Mouse (Mus musculus) splenic B cell, adult 2 months (primary cell): Measurements from ENCODE around the gene Alpl.

Experiments
- DNase-seq: peaks from one replicate; pipeline ENCODE4 v3.0.0-alpha.2; 2011; ENCODE audit warnings: low read depth, low spot score
- H3K27me3 ChIP-seq: 2 replicates; pipeline ENCODE4 v1.6.1; 2012; ENCODE audit warnings: mild to moderate bottlenecking, low read length, moderate library complexity, mixed read lengths; ENCODE audit not compliant: control insufficient read depth, poor library complexity, insufficient read depth, severe bottlenecking
- H3K36me3 ChIP-seq: 2 replicates; pipeline ENCODE4 v1.6.1; 2012; ENCODE audit warnings: mild to moderate bottlenecking, low read length, moderate library complexity, mixed read lengths; ENCODE audit not compliant: control insufficient read depth, poor library complexity, insufficient read depth, severe bottlenecking

Gene Alpl

GRCm38 (mm10) chr4:137787589-137788289 lies 8.4 kb downstream of the Alpl start:
- no peaks in the 10 kb centered on the region for H3K27me3 ChIP-seq
- DNase-seq, result no peak
- no peaks in the 10 kb centered on the region for H3K36me3 ChIP-seq

DNA sequence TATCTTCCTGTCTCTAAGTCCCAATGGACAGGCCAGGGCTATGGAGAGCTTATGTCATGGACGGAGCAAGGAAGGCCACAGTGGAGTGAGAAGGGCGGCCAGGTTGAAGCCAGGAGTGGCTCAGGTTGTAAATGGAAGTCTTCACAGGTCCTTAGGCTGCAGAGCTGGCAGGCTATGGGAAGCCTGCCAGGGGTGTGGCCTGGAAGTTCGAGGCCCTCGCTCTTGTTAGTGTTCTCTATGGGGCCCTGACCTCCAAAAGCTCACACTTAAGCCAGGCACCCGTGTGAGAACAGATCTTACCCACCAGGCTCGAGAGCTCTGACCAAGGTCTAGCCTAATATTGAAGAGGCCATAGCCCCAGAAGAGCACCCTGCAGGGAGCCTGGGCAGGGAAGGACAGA lies 9.7 kb downstream of the Alpl start:
- no peak for DNase-seq
- Histone ChIP-seq H3K27me3 (no peaks in the 10 kb centered on the region), H3K36me3 (no peaks in the 10 kb centered on the region)

GRCm38 (mm10) chr4:137785270-137785669 lies 10.9 kb downstream of the Alpl start:
- H3K27me3 ChIP-seq, result no peaks in the 10 kb centered on the region
- DNase-seq, result no peak
- H3K36me3 ChIP-seq, result no peaks in the 10 kb centered on the region

- DNase-seq, result no peak
- H3K36me3 ChIP-seq, result no peaks in the 10 kb centered on the region
- H3K27me3 ChIP-seq, result no peaks in the 10 kb centered on the region
Measured at GRCm38 (mm10) chr4:137784741-137785140, 11.4 kb downstream of the Alpl start.

GRCm38 (mm10) chr4:137783541-137784191 lies 12.5 kb downstream of the Alpl start:
- DNase-seq, result no peak
- Histone ChIP-seq H3K36me3 (no peaks in the 10 kb centered on the region), H3K27me3 (no peaks in the 10 kb centered on the region)

- DNase-seq, result no peak
- Histone ChIP-seq H3K27me3 (no peaks in the 10 kb centered on the region), H3K36me3 (no peaks in the 10 kb centered on the region)
Measured at GRCm38 (mm10) chr4:137781949-137782348, 14.2 kb downstream of the Alpl start.

- DNase-seq, result no peak
- no peaks in the 10 kb centered on the region for H3K27me3 ChIP-seq
- H3K36me3 ChIP-seq, result no peaks in the 10 kb centered on the region
Measured at GRCm38 (mm10) chr4:137780986-137781385, 15.2 kb downstream of the Alpl start.

DNA sequence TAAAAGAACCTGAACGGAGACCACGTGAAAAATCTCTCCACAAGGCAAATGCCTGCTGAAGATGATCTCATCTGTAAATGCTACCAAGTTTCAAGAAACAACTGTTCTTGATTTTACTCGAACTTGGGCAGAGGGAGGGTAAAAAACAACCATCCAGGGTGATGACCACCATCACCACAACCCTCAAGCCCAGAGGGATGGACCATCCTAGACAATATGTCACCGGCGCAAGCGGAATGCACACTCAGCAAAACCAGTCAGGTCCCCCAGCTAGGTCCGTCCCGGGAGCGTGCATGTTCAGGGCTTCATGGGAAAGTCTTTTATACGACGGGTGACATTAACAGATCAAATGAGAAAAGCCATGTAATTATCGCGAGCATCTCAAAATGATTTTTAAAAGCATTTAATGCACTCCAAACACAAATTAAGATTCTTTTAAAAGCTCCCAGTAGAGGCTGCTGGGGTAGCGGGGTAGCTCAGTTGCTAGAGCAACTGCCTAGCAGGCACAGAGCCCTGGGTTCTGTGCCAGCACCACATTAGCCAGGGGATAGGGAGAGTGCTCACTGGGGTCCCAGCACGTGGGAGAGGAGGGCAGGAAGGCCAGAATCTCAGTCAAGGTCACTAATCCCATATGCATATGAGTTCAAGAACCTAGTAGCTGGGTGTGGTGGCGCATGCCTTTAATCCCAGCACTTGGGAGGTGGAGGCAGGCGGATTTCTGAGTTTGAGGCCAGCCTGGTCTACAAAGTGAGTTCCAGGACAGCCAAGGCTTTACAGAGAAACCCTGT lies 17.6 kb downstream of the Alpl start:
- H3K27me3 ChIP-seq, result no peaks in the 10 kb centered on the region
- DNase-seq, result no peak
- H3K36me3 ChIP-seq, result no peaks in the 10 kb centered on the region

GRCm38 (mm10) chr4:137777866-137778265 lies 18.3 kb downstream of the Alpl start:
- H3K27me3 ChIP-seq, result no peaks in the 10 kb centered on the region
- DNase-seq, result no peak
- H3K36me3 ChIP-seq, result no peaks in the 10 kb centered on the region

DNA sequence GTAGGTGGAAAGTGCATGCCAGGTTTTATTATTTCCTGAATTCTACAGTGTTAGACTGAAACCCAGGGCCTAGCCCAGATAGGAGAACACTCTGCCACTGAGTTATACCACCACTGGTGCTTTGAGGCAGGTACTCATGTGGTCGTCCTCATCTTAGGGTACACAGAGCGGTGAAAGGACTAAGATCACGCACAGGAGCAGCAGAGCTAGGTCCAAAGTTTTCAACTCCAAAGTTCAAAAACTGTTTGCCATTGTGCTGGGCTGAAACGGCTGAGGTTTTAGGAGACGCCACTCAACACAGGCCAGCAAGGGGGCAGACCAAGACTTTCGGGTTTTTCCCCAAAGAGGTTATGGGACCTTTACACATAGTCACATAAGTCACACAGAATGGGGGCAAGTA lies 21.7 kb downstream of the Alpl start:
- no peaks in the 10 kb centered on the region for H3K36me3 ChIP-seq
- DNase-seq, result no peak

GRCm38 (mm10) chr4:137774013-137774412 lies 22.2 kb downstream of the Alpl start:
- Histone ChIP-seq H3K27me3 (no peaks in the 10 kb centered on the region), H3K36me3 (no peaks in the 10 kb centered on the region)
- peak; percentile 46 for DNase-seq

More for the DNA sequence above, 21.7 kb downstream of the Alpl start:
- no peaks in the 10 kb centered on the region for H3K27me3 ChIP-seq

- no peaks in the 10 kb centered on the region for H3K27me3 ChIP-seq
- no peaks in the 10 kb centered on the region for H3K36me3 ChIP-seq
- DNase-seq, result no peak
Measured at GRCm38 (mm10) chr4:137773369-137773899, 22.8 kb downstream of the Alpl start.

- H3K36me3 ChIP-seq, result no peaks in the 10 kb centered on the region
- no peak for DNase-seq
Measured at GRCm38 (mm10) chr4:137772438-137773056, 23.6 kb downstream of the Alpl start.

DNA sequence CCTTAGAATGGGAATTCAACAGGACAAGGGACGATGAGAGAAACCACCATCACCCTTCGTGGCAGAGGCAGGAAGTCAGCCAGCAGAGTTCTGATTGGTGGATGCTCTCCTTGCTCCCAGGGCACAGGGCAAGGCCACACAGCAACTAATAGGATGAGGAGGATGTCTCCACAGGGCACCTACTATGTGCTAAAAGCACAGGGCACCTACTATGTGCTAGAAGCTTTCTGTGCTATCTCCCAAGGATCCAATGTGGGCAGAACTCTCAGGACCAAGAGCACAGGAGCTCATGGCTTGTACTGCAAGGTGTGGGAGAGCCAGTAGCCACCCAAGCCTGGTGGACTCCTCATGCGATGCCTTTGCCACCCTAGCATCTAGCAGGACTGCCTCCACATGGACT lies 24.4 kb downstream of the Alpl start:
- no peak for DNase-seq
- Histone ChIP-seq H3K36me3 (no peaks in the 10 kb centered on the region), H3K27me3 (no peaks in the 10 kb centered on the region)

More at GRCm38 (mm10) chr4:137772438-137773056, 23.6 kb downstream of the Alpl start:
- H3K27me3 ChIP-seq, result no peaks in the 10 kb centered on the region
